Mouse (Mus musculus) liver, embryonic 14.5 days (tissue): Measurements from ENCODE around the gene Jhy. TPM values are rescaled to one million over a fixed set of nuclear protein-coding genes. Genes with fewer than 3 reads are reported as not detected.

ENCODE experiments used
- ATAC-seq: fragments of 200-750 bp; cut with Nextera tagmentation; 2 replicates; pipeline ENCODE4 v1.8.0; 2017; ENCODE audit warnings: moderate number of reproducible peaks, mild to moderate bottlenecking, moderate library complexity; ENCODE audit not compliant: insufficient read depth
- DNase-seq, 3 experiments: peaks; one replicate each; pipeline ENCODE4 v3.0.0-alpha.2; 2012 to 2013; ENCODE audit warnings: low read depth in 3 of 3, low spot score in 3 of 3
- H3K27ac ChIP-seq: fragments of 300-500 bp; sonication (generic); 2 replicates; pipeline ENCODE4 v1.5.1; 2014; ENCODE audit warnings: moderate library complexity, mild to moderate bottlenecking, control low read depth, inconsistent platforms
- H3K27me3 ChIP-seq: fragments of 300-500 bp; sonication (generic); 2 replicates; pipeline ENCODE4 v1.6.1; 2014; ENCODE audit warnings: mild to moderate bottlenecking, low read length, moderate library complexity; ENCODE audit not compliant: control insufficient read depth, insufficient read depth
- H3K36me3 ChIP-seq: fragments of 300-500 bp; sonication (generic); replicated peaks from 2 replicates; pipeline ENCODE4 v1.6.1; 2014; ENCODE audit warnings: low read depth; ENCODE audit not compliant: control insufficient read depth, insufficient read depth
- H3K4me1 ChIP-seq, 2 experiments: fragments of 200-500 bp in 1 of 2; fragments of 300-500 bp in 1 of 2; sonication (generic) in 1 of 2; replicated peaks; 2 replicates each; pipeline ENCODE4 v1.6.1; 2012 to 2014; ENCODE audit warnings: antibody characterized with exemption in 1 of 2, inconsistent platforms in 1 of 2, low read length in 1 of 2; ENCODE audit not compliant: control insufficient read depth in 2 of 2, insufficient read depth in 2 of 2
- H3K4me2 ChIP-seq: fragments of 300-500 bp; sonication (generic); 2 replicates; pipeline ENCODE4 v1.6.1; 2014; ENCODE audit warnings: low read depth, mild to moderate bottlenecking, control low read depth, moderate library complexity
- H3K4me3 ChIP-seq, 2 experiments: fragments of 200-500 bp in 1 of 2; fragments of 300-500 bp in 1 of 2; sonication (generic) in 1 of 2; 2 replicates each; pipeline ENCODE4 v1.5.1; 2012 to 2014; ENCODE audit warnings: low read depth in 2 of 2, low read length in 2 of 2, mild to moderate bottlenecking in 2 of 2, control low read depth in 1 of 2, inconsistent platforms in 1 of 2, moderate library complexity in 1 of 2; ENCODE audit not compliant: insufficient read depth in 1 of 2
- H3K9ac ChIP-seq: fragments of 300-500 bp; sonication (generic); replicated peaks from 2 replicates; pipeline ENCODE4 v1.6.1; 2014; ENCODE audit warnings: mild to moderate bottlenecking, control low read depth, moderate library complexity
- H3K9me3 ChIP-seq: fragments of 300-500 bp; sonication (generic); 2 replicates; pipeline ENCODE4 v1.6.1; 2016; ENCODE audit warnings: low read length, mixed read lengths; ENCODE audit not compliant: control insufficient read depth
- CTCF ChIP-seq: IDR thresholded peaks from 2 replicates; pipeline ENCODE4 v1.5.1; 2016; ENCODE audit warnings: antibody characterized with exemption, low read depth, control low read depth
- EP300 ChIP-seq: IDR thresholded peaks from 2 replicates; pipeline ENCODE4 v1.6.1; 2016; ENCODE audit warnings: antibody characterized with exemption, low read depth
- WGBS: fragments of 180-500 bp; shearing (Covaris S2); extraction: QIAGEN DNeasy Blood & Tissue Kit; methylation state at CpG from one replicate; pipeline ENCODE4 v1.1.7; 2014; ENCODE audit not compliant: insufficient replicate concordance; 5-methylcytosine and 5-hydroxymethylcytosine counted together
- polyA plus RNA-seq, 2 experiments: library from polyadenylated mRNA; depleted of rRNA in 1 of 2; stranded (reverse) in 1 of 2; unstranded in 1 of 2; fragments of >200 nt; fragmentation: Nextera tagmentation in 1 of 2; extraction: Ambion mirVana in 1 of 2; gene quantifications; 2 replicates each; pipeline versions ENCODE4 v1.2.1 to v1.2.3; 2012 to 2014

The Jhy gene
- polyA plus RNA-seq, 2 experiments: 0.04 to 0.08 TPM

DNA sequence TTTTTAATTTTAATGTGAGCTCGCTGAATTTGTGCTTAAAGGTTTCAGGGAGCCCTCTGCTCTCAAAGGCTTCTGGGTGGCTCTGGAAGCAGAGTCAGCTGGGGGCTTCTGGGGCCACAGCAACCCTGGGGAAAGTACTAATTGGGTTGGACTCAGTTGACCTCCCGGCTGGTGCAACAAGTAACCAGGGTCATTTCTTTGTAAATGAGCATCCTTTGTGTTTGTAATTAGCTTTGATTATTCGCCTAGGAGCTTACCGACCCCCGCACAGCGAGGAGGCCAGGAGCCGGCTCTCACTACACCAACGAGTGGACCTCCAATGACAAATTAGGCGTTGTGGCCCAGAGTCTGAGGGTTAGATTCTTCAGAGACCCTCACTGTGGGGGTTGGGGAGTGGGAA lies 104.7 kb downstream of the Jhy start:
- H3K36me3 ChIP-seq: no peaks in the 10 kb centered on the region
- no peak overlapping the region for H3K27ac ChIP-seq
- H3K9ac ChIP-seq: no peak overlapping the region
- ATAC-seq (no peak), DNase-seq (no peak)
- H3K9me3 ChIP-seq: no peaks in the 10 kb centered on the region
- H3K4me1 ChIP-seq: no peaks in the 10 kb centered on the region
- H3K4me2 ChIP-seq: no peak overlapping the region
- H3K27me3 ChIP-seq: peaks cover 7% of the 10 kb centered on the region
- H3K4me3 ChIP-seq: no peak overlapping the region
- 18% methylated on average over 9 of the region's 9 CpGs for WGBS
- TF ChIP-seq EP300 (no peak), CTCF (no peak)

DNA sequence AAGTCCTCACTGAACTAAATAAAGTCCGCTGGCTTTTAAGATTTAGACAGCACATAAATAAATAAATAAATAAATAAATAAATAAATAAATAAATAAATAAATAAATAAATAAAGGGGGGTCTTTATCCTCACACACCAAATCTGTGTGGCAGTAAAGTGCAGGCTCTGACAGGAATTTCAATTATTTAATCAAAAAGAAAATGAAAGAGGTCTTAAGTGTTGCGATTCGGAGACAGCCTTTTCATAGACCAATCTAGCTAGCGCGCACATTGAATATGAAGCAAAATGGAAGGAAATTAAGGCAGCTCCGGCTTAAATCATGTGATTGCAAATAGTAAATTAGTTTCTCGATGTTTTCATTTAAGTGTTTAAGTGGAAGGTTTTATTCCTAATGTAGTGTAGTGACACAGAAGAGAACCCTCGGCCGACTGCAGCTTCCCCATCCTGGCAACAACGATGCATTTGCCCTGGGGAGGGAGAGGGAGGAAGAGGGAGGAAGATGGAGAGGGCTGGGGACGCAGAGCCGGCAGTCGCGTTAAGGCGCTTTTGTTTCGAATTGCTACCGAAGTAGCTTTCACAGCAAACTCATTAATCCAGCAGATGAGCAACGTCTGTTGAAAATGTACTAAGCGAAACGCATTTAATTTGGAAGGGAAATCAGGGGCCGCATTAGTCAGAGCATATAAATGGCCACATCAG lies 105.3 kb downstream of the Jhy start:
- Histone ChIP-seq H3K9me3 (no peaks in the 10 kb centered on the region), H3K4me1 (no peaks in the 10 kb centered on the region), H3K27me3 (peaks cover 7% of the 10 kb centered on the region), H3K36me3 (no peaks in the 10 kb centered on the region), H3K27ac (no peak overlapping the region), H3K9ac (no peak overlapping the region), H3K4me2 (no peak overlapping the region), H3K4me3 (no peak overlapping the region)
- WGBS: 18% methylated on average over 21 of the region's 21 CpGs
- TF ChIP-seq CTCF (no peak), EP300 (no peak)
- DNase-seq (no peak), ATAC-seq (no peak)

DNA sequence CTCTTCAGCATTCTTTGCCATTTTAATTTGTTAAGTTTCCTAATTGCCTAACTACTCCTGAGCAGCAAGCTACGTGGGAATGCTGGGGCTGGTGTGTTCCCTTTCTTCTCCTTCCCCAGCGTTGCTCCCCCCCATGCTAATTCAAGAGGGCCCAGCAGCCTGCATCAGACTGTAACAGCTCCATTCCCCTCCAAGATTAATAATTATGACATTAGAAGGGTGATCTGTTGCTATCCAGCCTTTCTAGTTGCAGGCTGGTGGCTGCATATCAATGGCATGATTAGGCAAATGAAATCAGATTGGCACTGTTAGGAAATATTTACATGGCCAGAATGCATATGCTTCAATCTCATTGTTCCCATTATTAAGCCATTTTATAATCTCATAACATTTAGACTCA lies 112.4 kb downstream of the Jhy start:
- Histone ChIP-seq H3K4me1 (no peaks in the 10 kb centered on the region), H3K9me3 (no peaks in the 10 kb centered on the region), H3K36me3 (no peaks in the 10 kb centered on the region), H3K4me3 (no peak overlapping the region), H3K27me3 (no peaks in the 10 kb centered on the region), H3K4me2 (no peak overlapping the region), H3K27ac (no peak overlapping the region), H3K9ac (no peak overlapping the region)
- ATAC-seq (no peak), DNase-seq (no peak)
- 32% methylated on average over 2 of the region's 2 CpGs for WGBS
- no peak for TF ChIP-seq EP300
- no peak for TF ChIP-seq CTCF

Other genes with a start within 250 kb of the Jhy start
- 1,333 and 1,529 TPM in 2 replicates for gene Hspa8, start 163.1 kb downstream of the Jhy start, polyA plus RNA-seq (2012; rRNA removed)
- gene Hspa8, start 163.1 kb downstream of the Jhy start, polyA plus RNA-seq (2014; fragmentation: Nextera tagmentation; extraction: Ambion mirVana): 1,148 and 1,204 TPM in 2 replicates
- 0.01 TPM in 1 of 2 replicates, not detected in the other for gene Bsx, start 90.0 kb downstream of the Jhy start, polyA plus RNA-seq (2012; rRNA removed)
- gene Bsx, start 90.0 kb downstream of the Jhy start, polyA plus RNA-seq (2014; fragmentation: Nextera tagmentation; extraction: Ambion mirVana): not detected in 2 replicates
- 0.04 and 0.06 TPM in 2 replicates for gene Crtam, start 40.5 kb upstream of the Jhy start, polyA plus RNA-seq (2012; rRNA removed)
- not detected in 2 replicates for gene Crtam, start 40.5 kb upstream of the Jhy start, polyA plus RNA-seq (2014; fragmentation: Nextera tagmentation; extraction: Ambion mirVana)
- 3.4 and 3.5 TPM in 2 replicates for gene Ubash3b, start 197.6 kb upstream of the Jhy start, polyA plus RNA-seq (2012; rRNA removed)
- 5.9 and 7.2 TPM in 2 replicates for gene Ubash3b, start 197.6 kb upstream of the Jhy start, polyA plus RNA-seq (2014; fragmentation: Nextera tagmentation; extraction: Ambion mirVana)